Mouse (Mus musculus) kidney, postnatal 0 days (tissue): ENCODE measurements around the gene 1110032F04Rik. TPM values are rescaled to one million over a fixed set of nuclear protein-coding genes. Genes with fewer than 3 reads are reported as not detected.
"Not testable (repeated sequence)": the region's sequence is repeated elsewhere in the genome, so short reads cannot be mapped to it uniquely, and the experiment has no call there.

Source experiments
- ATAC-seq: fragments of 200-750 bp; cut with Nextera tagmentation; replicated peaks from 2 replicates; pipeline ENCODE4 v1.8.0; 2017; ENCODE audit warnings: low read depth, moderate number of reproducible peaks, moderate TSS enrichment, moderate library complexity; ENCODE audit not compliant: low FRiP score
- DNase-seq: peaks from one replicate; pipeline ENCODE4 v3.0.0-alpha.2; 2016; ENCODE audit warnings: low spot score
- H3K27ac ChIP-seq: fragments of 300-500 bp; sonication (generic); 2 replicates; pipeline ENCODE4 v1.5.1; 2014; ENCODE audit warnings: mild to moderate bottlenecking
- H3K27me3 ChIP-seq: fragments of 300-500 bp; sonication (generic); 2 replicates; pipeline ENCODE4 v1.6.1; 2014; ENCODE audit warnings: low read length, mixed read lengths; ENCODE audit not compliant: insufficient read depth
- H3K36me3 ChIP-seq: fragments of 300-500 bp; sonication (generic); 2 replicates; pipeline ENCODE4 v1.6.1; 2014; ENCODE audit warnings: low read length, mixed read lengths; ENCODE audit not compliant: insufficient read depth
- H3K4me1 ChIP-seq: fragments of 300-500 bp; sonication (generic); replicated peaks from 2 replicates; pipeline ENCODE4 v1.6.1; 2014; ENCODE audit warnings: antibody characterized with exemption, low read length, mixed read lengths; ENCODE audit not compliant: insufficient read depth
- H3K4me2 ChIP-seq: fragments of 300-500 bp; sonication (generic); 2 replicates; pipeline ENCODE4 v1.6.1; 2014; ENCODE audit warnings: mild to moderate bottlenecking, low read length, moderate library complexity, mixed read lengths
- H3K4me3 ChIP-seq: fragments of 300-500 bp; sonication (generic); replicated peaks from 2 replicates; pipeline ENCODE4 v1.5.1; 2014; ENCODE audit warnings: low read depth, low read length
- H3K9ac ChIP-seq: fragments of 300-500 bp; sonication (generic); 2 replicates; pipeline ENCODE4 v1.6.1; 2014; ENCODE audit warnings: low read depth, low read length
- H3K9me3 ChIP-seq: fragments of 300-500 bp; sonication (generic); replicated peaks from 2 replicates; pipeline ENCODE4 v1.6.1; 2016; ENCODE audit warnings: low read length, inconsistent platforms, mixed read lengths
- CTCF ChIP-seq: IDR thresholded peaks from 2 replicates; pipeline ENCODE4 v1.5.1; 2016; ENCODE audit warnings: antibody characterized with exemption, low read depth, mild to moderate bottlenecking, moderate library complexity
- WGBS: fragments of 180-500 bp; shearing (Covaris S2); extraction: QIAGEN DNeasy Blood & Tissue Kit; methylation state at CpG from one replicate; pipeline ENCODE4 v1.1.7; 2014; 5-methylcytosine and 5-hydroxymethylcytosine counted together
- polyA plus RNA-seq: library from polyadenylated mRNA; unstranded; fragments of >200 nt; fragmentation: Nextera tagmentation; extraction: Ambion mirVana; gene quantifications from 2 replicates; pipeline ENCODE4 v1.2.1, GENCODE M21; 2015

The 1110032F04Rik gene
- polyA plus RNA-seq, 1 experiment from 2014 or later = 7.3 TPM

DNA sequence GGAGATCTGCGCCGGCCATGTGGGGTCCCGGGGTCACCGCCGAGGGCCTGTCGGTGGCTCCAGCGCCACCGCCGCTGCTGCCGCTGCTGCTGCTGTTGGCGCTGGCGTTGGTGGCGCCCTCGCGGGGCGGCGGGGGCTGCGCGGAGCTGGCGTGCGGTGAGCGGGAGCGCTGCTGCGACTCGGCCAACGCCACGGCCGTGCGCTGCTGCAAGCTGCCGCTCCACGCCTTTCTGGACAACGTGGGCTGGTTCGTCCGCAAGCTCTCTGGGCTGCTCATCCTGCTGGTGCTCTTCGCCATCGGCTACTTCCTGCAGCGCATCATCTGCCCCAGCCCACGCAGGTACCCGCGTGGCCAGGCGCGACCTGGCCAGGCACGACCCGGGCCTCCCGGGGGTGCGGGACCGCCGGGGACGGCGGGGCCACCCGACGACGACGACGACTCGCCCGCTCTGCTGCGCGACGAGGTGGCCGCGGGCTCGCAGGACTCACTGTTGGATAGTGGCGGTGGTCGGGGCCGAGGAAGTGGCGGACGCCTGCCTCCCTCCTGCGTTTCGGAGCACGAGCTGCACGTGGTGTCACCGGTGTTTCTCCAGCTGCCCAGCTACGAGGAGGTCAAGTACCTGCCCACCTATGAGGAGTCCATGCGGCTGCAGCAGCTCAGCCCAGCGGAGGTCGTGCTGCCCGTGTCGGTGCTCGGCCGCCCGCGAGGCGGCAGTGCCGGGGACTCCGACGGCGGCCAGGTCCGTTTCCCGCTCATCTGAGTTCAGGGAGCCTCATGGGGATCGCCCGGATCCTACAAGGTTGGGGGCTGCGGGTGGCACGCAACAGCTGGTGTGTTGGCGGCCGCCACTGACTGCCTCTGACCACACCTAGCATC lies 543 bp downstream of the 1110032F04Rik start:
- DNase-seq = peak; percentile 65
- under 1% methylated on average over 75 of the region's 96 CpGs for WGBS

DNA sequence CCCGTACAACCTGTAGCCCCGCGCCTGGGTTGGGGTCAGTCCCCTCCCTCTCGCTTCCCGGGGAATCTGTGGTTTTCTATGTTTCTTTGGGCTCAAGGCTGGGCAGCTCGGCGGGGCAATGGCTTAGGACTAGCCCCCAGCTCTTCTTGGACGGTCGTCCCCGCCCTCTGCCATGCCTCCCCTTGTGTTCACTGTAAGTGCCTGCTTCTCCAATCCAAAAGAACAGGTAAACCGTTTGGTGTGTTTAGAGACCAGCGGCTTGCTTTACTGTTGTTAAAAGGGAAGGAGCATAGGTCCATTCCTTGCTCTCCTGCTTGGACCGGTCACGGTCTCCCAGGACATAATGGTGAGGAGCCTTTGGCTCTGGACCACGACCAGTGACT lies 1.2 kb downstream of the 1110032F04Rik start:
- DNase-seq (peak; percentile 18), ATAC-seq (no peak)
- 8% methylated on average over 15 of the region's 15 CpGs for WGBS
- Histone ChIP-seq H3K36me3 (no peaks in the 10 kb centered on the region), H3K27ac (no peak overlapping the region), H3K4me3 (peak overlapping the region; percentile 61), H3K27me3 (peaks cover 8% of the 10 kb centered on the region; the same call in 1 of the 2 replicates), H3K9ac (0 out of 2 replicates have a peak overlapping the region, but pooled peaks have one; percentile 54), H3K4me2 (peak overlapping the region; percentile 98), H3K9me3 (no peaks in the 10 kb centered on the region), H3K4me1 (peaks cover 12% of the 10 kb centered on the region; the same call in 1 of the 2 replicates)
- no peak for TF ChIP-seq CTCF

More for the DNA sequence above, 543 bp downstream of the 1110032F04Rik start:
- H3K36me3 ChIP-seq = no peaks in the 10 kb centered on the region
- peak overlapping the region; percentile 61 for H3K4me3 ChIP-seq
- no peaks in the 10 kb centered on the region for H3K9me3 ChIP-seq
- peaks cover 12% of the 10 kb centered on the region; the same call in 1 of the 2 replicates for H3K4me1 ChIP-seq
- H3K9ac ChIP-seq = peak overlapping the region; percentile 54
- peaks cover 8% of the 10 kb centered on the region; the same call in 1 of the 2 replicates for H3K27me3 ChIP-seq
- TF ChIP-seq CTCF = peak; percentile 62
- no peak overlapping the region for H3K27ac ChIP-seq
- ATAC-seq = peak; percentile 82
- peak overlapping the region; percentile 98 for H3K4me2 ChIP-seq

DNA sequence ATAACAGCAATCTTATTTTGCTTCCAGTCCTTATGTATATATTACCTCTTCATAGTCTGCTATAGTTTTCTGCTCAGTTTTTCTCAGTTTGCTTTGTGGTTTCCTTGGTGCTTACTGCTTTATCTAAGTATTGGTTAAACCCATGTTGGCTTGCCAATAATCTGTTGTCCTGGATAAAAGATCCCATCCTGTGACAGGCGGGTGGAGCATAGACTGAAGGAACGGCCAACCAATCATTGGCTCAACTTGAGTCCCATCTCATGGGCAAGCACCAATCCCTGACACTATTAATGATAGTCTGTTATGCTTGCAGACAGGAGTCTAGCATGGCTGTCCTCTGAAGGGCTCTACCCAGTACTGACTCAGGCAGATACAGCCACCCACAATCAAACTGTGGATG lies 4.7 kb downstream of the 1110032F04Rik start:
- DNase-seq (no peak), ATAC-seq (no peak)
- Histone ChIP-seq H3K9ac (no peak overlapping the region), H3K4me3 (no peak overlapping the region), H3K36me3 (no peaks in the 10 kb centered on the region), H3K4me2 (no peak overlapping the region), H3K27me3 (peaks cover 8% of the 10 kb centered on the region; the same call in 1 of the 2 replicates), H3K4me1 (peaks cover 12% of the 10 kb centered on the region; the same call in 1 of the 2 replicates), H3K27ac (no peak overlapping the region), H3K9me3 (no peaks in the 10 kb centered on the region)
- 98% methylated on average over 2 of the region's 2 CpGs for WGBS
- no peak for TF ChIP-seq CTCF

DNA sequence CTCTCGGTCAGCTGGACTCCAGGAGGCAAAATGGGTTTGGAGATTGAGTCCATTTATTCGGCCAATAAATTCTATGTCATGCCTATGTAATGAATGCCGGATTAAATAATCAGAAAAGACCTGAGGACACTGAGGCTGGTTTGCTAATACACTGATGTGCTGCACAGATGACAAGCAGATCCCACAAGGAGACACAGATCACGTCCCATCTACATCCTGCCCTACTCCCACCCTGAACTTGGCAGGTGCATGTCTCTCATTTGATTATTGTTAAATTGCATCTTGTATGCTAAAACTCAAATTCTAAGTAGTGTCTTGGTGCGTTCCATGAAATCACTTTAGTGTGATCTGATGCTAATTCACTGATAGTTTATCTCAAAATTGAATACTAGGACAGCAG lies 17.5 kb downstream of the 1110032F04Rik start:
- ATAC-seq (no peak), DNase-seq (no peak)
- Histone ChIP-seq H3K27ac (no peak overlapping the region), H3K9ac (no peak overlapping the region), H3K4me2 (no peak overlapping the region), H3K9me3 (no peaks in the 10 kb centered on the region), H3K27me3 (no peaks in the 10 kb centered on the region), H3K4me3 (no peak overlapping the region), H3K36me3 (no peaks in the 10 kb centered on the region), H3K4me1 (no peaks in the 10 kb centered on the region)
- 90% methylated on average over 5 of the region's 5 CpGs for WGBS
- no peak for TF ChIP-seq CTCF

DNA sequence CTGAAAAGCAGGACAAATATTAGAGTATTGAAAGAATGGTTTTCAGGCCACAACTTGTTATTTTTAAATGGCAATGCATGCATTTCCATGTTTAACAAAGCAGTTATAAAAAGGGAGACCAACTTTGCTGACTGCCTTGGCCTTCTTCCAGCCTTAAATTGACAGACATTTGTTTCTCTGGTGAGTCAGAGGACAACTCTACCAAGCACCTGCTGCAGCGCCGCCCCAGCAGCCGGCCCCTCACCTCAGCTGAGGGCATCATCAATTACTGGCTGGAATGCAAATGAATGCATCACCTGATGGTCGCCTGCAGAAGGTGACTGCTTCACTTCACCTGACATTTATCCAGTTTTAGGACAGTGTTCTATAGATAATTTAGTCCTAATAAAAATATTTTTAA lies 26.0 kb downstream of the 1110032F04Rik start:
- 59% methylated on average over 4 of the region's 4 CpGs for WGBS
- no peak overlapping the region for H3K4me3 ChIP-seq
- no peaks in the 10 kb centered on the region for H3K27me3 ChIP-seq
- H3K9ac ChIP-seq = no peak overlapping the region
- no peak for TF ChIP-seq CTCF
- no peaks in the 10 kb centered on the region for H3K4me1 ChIP-seq
- H3K36me3 ChIP-seq = no peaks in the 10 kb centered on the region
- H3K9me3 ChIP-seq = no peaks in the 10 kb centered on the region
- no peak overlapping the region for H3K27ac ChIP-seq
- DNase-seq = no peak
- no peak overlapping the region for H3K4me2 ChIP-seq
- no peak for ATAC-seq

DNA sequence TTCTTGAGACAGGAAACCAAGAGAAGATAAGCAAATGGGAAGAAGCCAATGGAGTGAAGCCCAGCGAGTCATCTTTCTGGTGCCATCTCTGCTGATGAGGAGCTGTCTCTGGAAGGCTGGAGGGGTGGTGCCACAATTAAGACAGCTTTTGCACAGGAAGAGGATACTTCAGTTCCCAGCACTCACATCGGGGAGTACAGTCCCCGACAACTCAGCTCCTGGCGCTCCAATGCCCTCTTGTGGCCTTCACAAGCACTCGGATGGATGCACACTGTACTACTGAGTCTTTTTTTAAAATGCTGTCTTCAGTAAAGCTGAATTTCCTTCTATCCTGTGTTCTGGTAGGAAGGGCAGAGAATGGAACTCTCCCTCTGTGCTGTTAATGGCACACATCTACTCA lies 27.8 kb downstream of the 1110032F04Rik start:
- no peak overlapping the region for H3K4me2 ChIP-seq
- H3K4me1 ChIP-seq = no peaks in the 10 kb centered on the region
- no peak overlapping the region for H3K27ac ChIP-seq
- H3K27me3 ChIP-seq = no peaks in the 10 kb centered on the region
- no peak for TF ChIP-seq CTCF
- no peaks in the 10 kb centered on the region for H3K9me3 ChIP-seq
- WGBS = 89% methylated on average over 5 of the region's 5 CpGs
- H3K4me3 ChIP-seq = no peak overlapping the region
- no peak for DNase-seq
- no peak overlapping the region for H3K9ac ChIP-seq
- ATAC-seq = no peak
- no peaks in the 10 kb centered on the region for H3K36me3 ChIP-seq

DNA sequence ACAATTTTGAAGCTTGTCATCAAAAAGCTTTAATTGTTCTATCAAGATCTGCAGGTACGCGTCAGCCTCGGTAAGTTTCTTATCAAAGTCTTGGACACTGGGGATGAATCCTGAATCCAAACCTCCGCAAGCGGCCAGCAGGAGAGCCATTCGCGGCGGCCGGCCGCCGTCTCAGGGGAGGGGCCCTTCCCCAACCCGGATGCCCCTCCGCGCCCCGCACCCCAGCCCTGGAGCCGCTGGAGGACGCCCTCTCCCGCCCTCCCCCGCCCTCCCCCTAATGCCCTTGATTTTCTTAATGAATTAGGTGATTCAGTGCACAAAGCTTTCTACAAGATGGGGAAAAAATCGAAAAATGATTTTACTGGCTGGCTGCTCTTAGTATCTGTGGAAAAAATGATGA lies 33.2 kb downstream of the 1110032F04Rik start:
- not testable (repeated sequence) for H3K36me3 ChIP-seq, H3K9ac ChIP-seq, ATAC-seq, H3K4me2 ChIP-seq, H3K27ac ChIP-seq, H3K4me1 ChIP-seq, H3K4me3 ChIP-seq, DNase-seq, H3K27me3 ChIP-seq, H3K9me3 ChIP-seq
- WGBS = 90% methylated on average over 20 of the region's 20 CpGs
